Mouse (Mus musculus) spleen, adult 2 months (tissue): Measurements from ENCODE around the gene Rab37.
A peak's percentile ranks its signal among the peaks of the same experiment; 100 is the strongest.

Experiments used
- CTCF ChIP-seq: fragments of 200-500 bp; IDR thresholded peaks from 2 replicates; pipeline ENCODE4 v1.5.1; 2011; ENCODE audit warnings: mild to moderate bottlenecking, inconsistent platforms; ENCODE audit not compliant: insufficient read depth, insufficient read length, insufficient replicate concordance; ENCODE audit errors: extremely low read depth
- POLR2A ChIP-seq: fragments of 200-500 bp; IDR thresholded peaks from 2 replicates; pipeline ENCODE4 v1.6.1; 2011; ENCODE audit warnings: low read depth, low read length, inconsistent platforms

- TF ChIP-seq CTCF (0 out of 2 replicates have a peak, but pooled peaks have one; percentile 12), POLR2A (no peak)
These were observed 72.4 kb downstream of the Rab37 start for GRCm38 (mm10) chr11:115163568-115164150.
